In genomic region chrX:73573942-73574604, GRCm38 (mm10) we compare ENCODE assay signal across 7 mouse cellular contexts.
A peak's percentile ranks its signal among the peaks of the same experiment; 100 is the strongest.
DNase-seq lines count a peak whose midpoint lies in the region; ATAC-seq and TF ChIP-seq lines count a peak whose summit lies in the region.

No protein-coding gene starts in this region.

- no peak for ATAC-seq in Patski
- ATAC-seq in erythroblast, adult 5-6 weeks (replicated peaks; ENCODE audit: low FRiP score, poor library complexity, severe bottlenecking): 0 out of 2 replicates have a peak, but pooled peaks have one; percentile 56
- ATAC-seq in forebrain, embryonic 11.5 days (replicated peaks; ENCODE audit: low FRiP score): no peak
- no peak for ATAC-seq in forebrain, embryonic 12.5 days (ENCODE audit: low FRiP score)

- H3K4me3 ChIP-seq in forebrain, embryonic 11.5 days (ENCODE audit: low read depth, low read length): no peak overlapping the region
- no peak overlapping the region for H3K4me3 ChIP-seq in forebrain, embryonic 12.5 days (replicated peaks)

- in situ Hi-C loops in Patski (cut with MboI; ENCODE audit: low pct_unique_long_range_greater_than_20kb): no loop called here

- H3K36me3 ChIP-seq in forebrain, embryonic 11.5 days (ENCODE audit: control insufficient read depth, insufficient read depth, low read length): no peaks in the 10 kb centered on the region
- H3K36me3 ChIP-seq in forebrain, embryonic 12.5 days (replicated peaks): no peaks in the 10 kb centered on the region

- 95% methylated on average over 5 of the region's 5 CpGs for WGBS in forebrain, embryonic 11.5 days
- 94% methylated on average over 5 of the region's 5 CpGs for WGBS in forebrain, embryonic 12.5 days

- no peaks in the 10 kb centered on the region for H3K9me3 ChIP-seq in forebrain, embryonic 11.5 days (ENCODE audit: control insufficient read depth, low read length)
- no peaks in the 10 kb centered on the region for H3K9me3 ChIP-seq in forebrain, embryonic 12.5 days

- POLR2A ChIA-PET in Patski (lab: Charles Lee): no interaction called here

- peak; percentile 5 for DNase-seq in kidney, postnatal 14 days
- DNase-seq in kidney, adult 8-10 months: no peak
- DNase-seq in Patski (ENCODE audit: low read depth, low spot score): no peak
- DNase-seq in retina, postnatal 1 day: peak; percentile 10
- DNase-seq in forebrain, embryonic 11.5 days (ENCODE audit: low spot score): no peak

- H3K4me2 ChIP-seq in forebrain, embryonic 11.5 days (ENCODE audit: low read depth, low read length, severe bottlenecking): no peak overlapping the region
- no peak overlapping the region for H3K4me2 ChIP-seq in forebrain, embryonic 12.5 days

- CTCF ChIA-PET in Patski (lab: Charles Lee): no interaction called here

- no peak overlapping the region for H3K27ac ChIP-seq in forebrain, embryonic 11.5 days (ENCODE audit: low read depth, low read length)
- no peak overlapping the region for H3K27ac ChIP-seq in forebrain, embryonic 12.5 days

- no peak overlapping the region for H3K9ac ChIP-seq in forebrain, embryonic 11.5 days (ENCODE audit: low read length)
- H3K9ac ChIP-seq in forebrain, embryonic 12.5 days: no peak overlapping the region

- no peaks in the 10 kb centered on the region for H3K4me1 ChIP-seq in forebrain, embryonic 11.5 days (replicated peaks; ENCODE audit: control insufficient read depth, insufficient read depth, low read length)
- no peaks in the 10 kb centered on the region for H3K4me1 ChIP-seq in forebrain, embryonic 12.5 days

- TF ChIP-seq CTCF in Patski (IDR thresholded peaks at IDR 0.05): peak; percentile 66

- H3K27me3 ChIP-seq in Patski: peaks cover 12% of the 10 kb centered on the region
- 0 out of 2 replicates have a peak, but pooled peaks cover under 1% of the 10 kb centered on the region for H3K27me3 ChIP-seq in forebrain, embryonic 11.5 days (ENCODE audit: control insufficient read depth, insufficient read depth, low read length)
- H3K27me3 ChIP-seq in forebrain, embryonic 12.5 days: 0 out of 2 replicates have a peak, but pooled peaks cover 10% of the 10 kb centered on the region

Comparison
In these comparisons a context has a peak if more than half of its experiments do, and no peak if none do; other contexts are left out.
1. DNase-seq: peak in kidney, postnatal 14 days (single experiment) and retina, postnatal 1 day (single experiment); none in kidney, adult 8-10 months (0 of 2), Patski (single experiment) and forebrain, embryonic 11.5 days (single experiment).